8 mouse cellular contexts compared by ENCODE assay signal in genomic region chr19:40588293-40588654, GRCm38 (mm10). TPM values are rescaled to one million over a fixed set of nuclear protein-coding genes. Genes with fewer than 3 reads are reported as not detected.
DNase-seq lines count a peak whose midpoint lies in the region; ATAC-seq and TF ChIP-seq lines count a peak whose summit lies in the region.

Gene Aldh18a1 (minus strand): TSS chr19:40588463.

- ATAC-seq in Patski = peak; percentile 84
- ATAC-seq in hindbrain, embryonic 13.5 days (ENCODE audit: low FRiP score) = peak; percentile 95

- no peaks in the 10 kb centered on the region for H3K9me3 ChIP-seq in hindbrain, embryonic 13.5 days

- peak within 1 kb of the TSS; percentile 89 for H3K4me3 ChIP-seq in hindbrain, embryonic 13.5 days

- no peaks in the 10 kb centered on the region for H3K27me3 ChIP-seq in Patski
- no peaks in the 10 kb centered on the region for H3K27me3 ChIP-seq in hindbrain, embryonic 13.5 days

- peak within 1 kb of the TSS; percentile 84 for H3K4me2 ChIP-seq in hindbrain, embryonic 13.5 days

- CTCF ChIA-PET in Patski (lab: Charles Lee) = interaction anchor here (1.0 to 1.5 kb wide), 3 partner anchors 10 to 260 kb away, joined by 3 to 5 read pairs (median 3); no protein-coding TSS in a partner anchor

- POLR2A ChIA-PET in Patski (lab: Charles Lee) = interaction anchor here (0.7 to 1.5 kb wide), 2 partner anchors 10 to 40 kb away, joined by 3 to 4 read pairs; no protein-coding TSS in a partner anchor

- peaks cover 16% of the 10 kb centered on the region for H3K36me3 ChIP-seq in hindbrain, embryonic 13.5 days

- peak within 1 kb of the TSS; percentile 90 for H3K9ac ChIP-seq in hindbrain, embryonic 13.5 days

- DNase-seq in Patski (ENCODE audit: low read depth, low spot score) = peak; percentile 58
- DNase-seq in cerebellum, postnatal 14 days = peak; percentile 98 to 99
- peak; percentile 87 to 89 for DNase-seq in frontal cortex, postnatal 14 days (ENCODE audit: low spot score in 2 of 2)
- DNase-seq in layer of hippocampus, postnatal 25 days (ENCODE audit: extremely low spot score in 1 of 2, low spot score in 1 of 2) = peak; percentile 94 to 95
- peak; percentile 91 for DNase-seq in lung, postnatal 25 days (ENCODE audit: low spot score)
- DNase-seq in retina, embryonic 14.5 days (ENCODE audit: low spot score) = peak; percentile 98
- peak; percentile 98 for DNase-seq in thymus, postnatal 4 days

- in situ Hi-C loops in Patski (cut with MboI; ENCODE audit: low pct_unique_long_range_greater_than_20kb) = loop anchor here (25.0 kb wide), 1 partner anchor 1651 kb away; the partner anchor contains the start of gene Hells

- H3K27ac ChIP-seq in hindbrain, embryonic 13.5 days = peak within 1 kb of the TSS; percentile 83

- no peak for TF ChIP-seq CTCF in Patski (IDR thresholded peaks at IDR 0.05)

- H3K4me1 ChIP-seq in hindbrain, embryonic 13.5 days (replicated peaks) = peaks cover 21% of the 10 kb centered on the region

- WGBS in hindbrain, embryonic 13.5 days = under 1% methylated on average over 34 of the region's 34 CpGs

RNA-seq across cellular contexts. Expression of gene Aldh18a1, which starts in this region (rescaled TPM):
- 73.9 TPM for polyA plus RNA-seq in Patski (2021)
- 62.7 and 63.8 TPM in 2 replicates for polyA plus RNA-seq in hindbrain, embryonic 13.5 days (2015; fragmentation: Nextera tagmentation; extraction: Ambion mirVana)
- 10 to 100 TPM; 22.0 to 30.3 TPM for total RNA-seq in layer of hippocampus, postnatal 25 days (2021)

Comparison
In these comparisons a context has a peak if more than half of its experiments do, and no peak if none do; other contexts are left out.
1. Peak in every context shown above with its lines: DNase-seq, ATAC-seq, H3K4me3 ChIP-seq and H3K27ac ChIP-seq.